Comparison of ENCODE assay signal across 26 mouse cellular contexts in genomic region chr2:168005005-168005404, GRCm38 (mm10). TPM values are rescaled to one million over a fixed set of nuclear protein-coding genes. Genes with fewer than 3 reads are reported as not detected.
DNase-seq lines count a peak whose midpoint lies in the region; ATAC-seq and TF ChIP-seq lines count a peak whose summit lies in the region.
"Had no signal": no experiment of that assay in that cellular context is flagged by ENCODE, and none has a peak within 500 bp of the region (broad histone marks: within the 10 kb centered on the region; RNA-seq: fewer than 3 reads in every experiment).

No protein-coding gene starts in this region.

- no peaks in the 10 kb centered on the region for H3K27me3 ChIP-seq in liver, adult 2 months (ENCODE audit: control insufficient read depth, insufficient read depth, low read length)
- no peaks in the 10 kb centered on the region for H3K27me3 ChIP-seq in liver, embryonic 12.5 days (replicated peaks)
- H3K27me3 ChIP-seq in intestine, embryonic 16.5 days (replicated peaks; ENCODE audit: control insufficient read depth, insufficient read depth, low read length): no peaks in the 10 kb centered on the region
- H3K27me3 ChIP-seq in myocyte (ENCODE audit: control insufficient read depth, insufficient read depth, insufficient read length): no peaks in the 10 kb centered on the region
- H3K27me3 ChIP-seq: embryonic facial prominence, embryonic 13.5 days; forebrain, embryonic 12.5 days; liver, embryonic 13.5 days; lung, embryonic 15.5 days; neural tube, embryonic 15.5 days had no signal

- WGBS in liver, adult 2 months: 85% methylated on average over 3 of the region's 3 CpGs
- 76% methylated on average over 3 of the region's 3 CpGs for WGBS in liver, embryonic 12.5 days (ENCODE audit: insufficient replicate concordance)
- 79% methylated on average over 3 of the region's 3 CpGs for WGBS in intestine, embryonic 16.5 days

- H3K9ac ChIP-seq in liver, adult 2 months (ENCODE audit: low read depth, low read length): no peak overlapping the region
- H3K9ac ChIP-seq in liver, embryonic 12.5 days: no peak overlapping the region
- H3K9ac ChIP-seq in intestine, embryonic 16.5 days (ENCODE audit: low read depth, low read length): 0 out of 2 replicates have a peak overlapping the region, but pooled peaks have one; percentile 17
- H3K9ac ChIP-seq: embryonic facial prominence, embryonic 13.5 days; forebrain, embryonic 12.5 days; hindbrain, embryonic 14.5 days; liver, embryonic 13.5 days; lung, embryonic 15.5 days; neural tube, embryonic 15.5 days had no signal

- H3K9me3 ChIP-seq in liver, embryonic 12.5 days (replicated peaks): no peaks in the 10 kb centered on the region
- peaks cover 5% of the 10 kb centered on the region for H3K9me3 ChIP-seq in intestine, embryonic 16.5 days (ENCODE audit: control insufficient read depth, low read length)
- H3K9me3 ChIP-seq: liver, embryonic 13.5 days; lung, embryonic 15.5 days had no signal

- H3K4me1 ChIP-seq in liver, adult 2 months (ENCODE audit: control insufficient read depth, insufficient read depth, low read length): peaks cover 15% of the 10 kb centered on the region
- peaks cover 26% of the 10 kb centered on the region for H3K4me1 ChIP-seq in liver, embryonic 12.5 days
- peaks cover 29% of the 10 kb centered on the region for H3K4me1 ChIP-seq in intestine, embryonic 16.5 days (ENCODE audit: control insufficient read depth, insufficient read depth, low read length)

- no peak overlapping the region for H3K27ac ChIP-seq in liver, adult 2 months (replicated peaks; ENCODE audit: insufficient read depth, low read depth, low read length)
- no peak overlapping the region for H3K27ac ChIP-seq in liver, embryonic 12.5 days
- peak overlapping the region; percentile 68 for H3K27ac ChIP-seq in intestine, embryonic 16.5 days (ENCODE audit: low read length)
- H3K27ac ChIP-seq: embryonic facial prominence, embryonic 13.5 days; forebrain, embryonic 12.5 days; hindbrain, embryonic 14.5 days; layer of hippocampus, adult 2 months; liver, embryonic 13.5 days; lung, embryonic 15.5 days; neural tube, embryonic 15.5 days had no signal

- no peaks in the 10 kb centered on the region for H3K36me3 ChIP-seq in liver, adult 2 months (ENCODE audit: control insufficient read depth, insufficient read depth, low read length)
- H3K36me3 ChIP-seq in liver, embryonic 12.5 days: peaks cover 7% of the 10 kb centered on the region
- H3K36me3 ChIP-seq in intestine, embryonic 16.5 days (ENCODE audit: control insufficient read depth, insufficient read depth, low read length): no peaks in the 10 kb centered on the region; the same call in 1 of the 2 replicates
- no peaks in the 10 kb centered on the region for H3K36me3 ChIP-seq in myocyte (ENCODE audit: control insufficient read depth, insufficient read depth)
- H3K36me3 ChIP-seq: forebrain, embryonic 12.5 days; lung, embryonic 15.5 days; neural tube, embryonic 15.5 days had no signal

- no peak overlapping the region for H3ac ChIP-seq in myocyte (ENCODE audit: control insufficient read depth, insufficient read length)

- ATAC-seq in liver, embryonic 12.5 days: no peak
- peak; percentile 54 for ATAC-seq in intestine, embryonic 16.5 days
- ATAC-seq: inflammation-experienced regulatory T-cells, adult 6 months; midbrain, embryonic 16.5 days had no signal

- H3K4me2 ChIP-seq in liver, embryonic 12.5 days: no peak overlapping the region
- H3K4me2 ChIP-seq in intestine, embryonic 16.5 days (ENCODE audit: low read depth, low read length): no peak overlapping the region
- H3K4me2 ChIP-seq in myocyte (ENCODE audit: low read depth): no peak overlapping the region
- H3K4me2 ChIP-seq: embryonic facial prominence, embryonic 13.5 days; forebrain, embryonic 12.5 days; hindbrain, embryonic 14.5 days; liver, embryonic 13.5 days; lung, embryonic 15.5 days; neural tube, embryonic 15.5 days had no signal

- no peaks in the 10 kb centered on the region for H3K79me2 ChIP-seq in liver, adult 2 months (ENCODE audit: control insufficient read depth, insufficient read depth, low read length)
- no peaks in the 10 kb centered on the region for H3K79me2 ChIP-seq in myocyte (ENCODE audit: control insufficient read depth, insufficient read depth)

- peak; percentile 58 for DNase-seq in liver, adult 2 months (ENCODE audit: extremely low read depth, low read depth, low spot score)
- DNase-seq in kidney, postnatal 10 days: peak; percentile 52
- no peak for DNase-seq in right cerebral cortex, postnatal 36 days (ENCODE audit: low spot score in 2 of 2)
- DNase-seq in urinary bladder, postnatal 36 days (ENCODE audit: low spot score in 2 of 2): no peak
- no peak for DNase-seq in right cerebral cortex, adult 18-20 months
- DNase-seq: adrenal gland, adult 2 months; cerebellum, adult 18-20 months; cerebellum, postnatal 14 days; gastrocnemius, postnatal 25 days; layer of hippocampus, postnatal 36 days; liver, embryonic 13.5 days; spleen, adult 18-20 months; thymus, postnatal 14 days had no signal

- TF ChIP-seq CTCF in liver, adult 2 months (IDR thresholded peaks at IDR 0.05; ENCODE audit: low read depth, low read length): no peak

- no peak for TF ChIP-seq POLR2A in liver, adult 2 months (IDR thresholded peaks at IDR 0.05; ENCODE audit: extremely low read depth, insufficient read depth, low read length)
- no peak for TF ChIP-seq POLR2A in myocyte (IDR thresholded peaks at IDR 0.05; ENCODE audit: insufficient read length, low read depth)

- H3K4me3 ChIP-seq in liver, adult 2 months (ENCODE audit: insufficient read depth, low read depth, low read length): no peak overlapping the region
- H3K4me3 ChIP-seq in liver, embryonic 12.5 days: no peak overlapping the region
- H3K4me3 ChIP-seq in intestine, embryonic 16.5 days (ENCODE audit: low read length): no peak overlapping the region
- H3K4me3 ChIP-seq in myocyte: no peak overlapping the region
- H3K4me3 ChIP-seq: embryonic facial prominence, embryonic 13.5 days; erythroblast, embryonic 14.5 days; forebrain, embryonic 12.5 days; layer of hippocampus, adult 2 months; liver, embryonic 13.5 days; lung, embryonic 15.5 days; neural tube, embryonic 15.5 days had no signal

TF ChIP-seq in myocyte, 11 proteins besides CTCF, POLR2A, EP300 and RAD21:
- TF ChIP-seq MYOG (IDR thresholded peaks at IDR 0.05; ENCODE audit: control insufficient read depth in 1 of 3, insufficient read depth in 1 of 3, insufficient read length in 2 of 3, low read depth in 2 of 3) (peak in 2 of 3 experiments; percentile 11 to 82), CEBPB (IDR thresholded peaks at IDR 0.05; ENCODE audit: insufficient read depth, poor library complexity, severe bottlenecking) (no peak), MYOD1 (IDR thresholded peaks at IDR 0.05; ENCODE audit: control insufficient read depth in 1 of 3, insufficient read length in 2 of 3, low read depth in 2 of 3) (peak in 1 of 3 experiments; percentile 72)

RNA-seq across cellular contexts. Expression of gene Ripor3, which starts 5.4 kb away (rescaled TPM):
- total RNA-seq in liver, adult 2 months (2014; rRNA removed): 0.92 and 0.94 TPM in 2 replicates
- polyA plus RNA-seq in liver, adult 2 months (2012; rRNA removed): 1.4 and 1.9 TPM in 2 replicates
- polyA plus RNA-seq in liver, embryonic 12.5 days (2016; fragmentation: Nextera tagmentation; extraction: Ambion mirVana): 2.4 and 2.9 TPM in 2 replicates
- 2.7 and 3.1 TPM in 2 replicates for polyA plus RNA-seq in intestine, embryonic 16.5 days (2015; fragmentation: Nextera tagmentation; extraction: Ambion mirVana)
- 0.94 TPM for polyA plus RNA-seq in myocyte (2012; fragmentation: generic; extraction: Trizol)
- total RNA-seq: MEL had no signal

Comparison
In these comparisons a context has a peak if more than half of its experiments do, and no peak if none do; other contexts are left out.
1. DNase-seq: peak in liver, adult 2 months (single experiment) and kidney, postnatal 10 days (single experiment); none in right cerebral cortex, postnatal 36 days (0 of 2), urinary bladder, postnatal 36 days (0 of 2) and right cerebral cortex, adult 18-20 months (single experiment).